Mouse (Mus musculus) lung, postnatal 0 days (tissue): ENCODE data around the gene Mrm1. TPM values are rescaled to one million over a fixed set of nuclear protein-coding genes. Genes with fewer than 3 reads are reported as not detected.
A peak's percentile ranks its signal among the peaks of the same experiment; 100 is the strongest.

Experiments used
- ATAC-seq: fragments of 200-750 bp; cut with Nextera tagmentation; 2 replicates; pipeline ENCODE4 v1.8.0; 2017; ENCODE audit warnings: moderate library complexity
- DNase-seq: peaks from one replicate; pipeline ENCODE4 v3.0.0-alpha.2; 2016; ENCODE audit warnings: low spot score
- H3K27ac ChIP-seq: fragments of 300-500 bp; sonication (generic); 2 replicates; pipeline ENCODE4 v1.5.1; 2014; ENCODE audit warnings: antibody characterized with exemption, mild to moderate bottlenecking, low read length, mixed read lengths
- H3K27me3 ChIP-seq: fragments of 300-500 bp; sonication (generic); replicated peaks from 2 replicates; pipeline ENCODE4 v1.6.1; 2014; ENCODE audit warnings: low read length, mixed read lengths; ENCODE audit not compliant: insufficient read depth
- H3K36me3 ChIP-seq: fragments of 300-500 bp; sonication (generic); 2 replicates; pipeline ENCODE4 v1.6.1; 2014; ENCODE audit warnings: low read length, mixed read lengths; ENCODE audit not compliant: insufficient read depth
- H3K4me1 ChIP-seq: fragments of 300-500 bp; sonication (generic); 2 replicates; pipeline ENCODE4 v1.6.1; 2014; ENCODE audit warnings: antibody characterized with exemption, low read depth, low read length, mixed read lengths; ENCODE audit not compliant: insufficient read depth
- H3K4me2 ChIP-seq: fragments of 300-500 bp; sonication (generic); replicated peaks from 2 replicates; pipeline ENCODE4 v1.6.1; 2014; ENCODE audit warnings: low read depth, mild to moderate bottlenecking, low read length, moderate library complexity, mixed read lengths
- H3K4me3 ChIP-seq: fragments of 300-500 bp; sonication (generic); 2 replicates; pipeline ENCODE4 v1.5.1; 2014; ENCODE audit warnings: low read depth, low read length
- H3K9ac ChIP-seq: fragments of 300-500 bp; sonication (generic); replicated peaks from 2 replicates; pipeline ENCODE4 v1.6.1; 2014; ENCODE audit warnings: low read depth, mild to moderate bottlenecking
- H3K9me3 ChIP-seq: fragments of 300-500 bp; sonication (generic); 2 replicates; pipeline ENCODE4 v1.6.1; 2016; ENCODE audit warnings: low read length, mixed read lengths
- CTCF ChIP-seq: IDR thresholded peaks from 2 replicates; pipeline ENCODE4 v1.5.1; 2016; ENCODE audit warnings: antibody characterized with exemption, mild to moderate bottlenecking
- EP300 ChIP-seq: IDR thresholded peaks from 2 replicates; pipeline ENCODE4 v1.6.1; 2016; ENCODE audit warnings: antibody characterized with exemption, mild to moderate bottlenecking, control low read depth
- WGBS: fragments of 180-500 bp; shearing (Covaris S2); extraction: QIAGEN DNeasy Blood & Tissue Kit; methylation state at CpG from one replicate; pipeline ENCODE4 v1.1.7; 2014; 5-methylcytosine and 5-hydroxymethylcytosine counted together
- polyA plus RNA-seq: library from polyadenylated mRNA; unstranded; fragments of >200 nt; fragmentation: Nextera tagmentation; extraction: Ambion mirVana; gene quantifications from 2 replicates; pipeline ENCODE4 v1.2.1, GENCODE M21; 2015

Gene Mrm1
- 5.3 and 6.5 TPM in 2 replicates for polyA plus RNA-seq

DNA sequence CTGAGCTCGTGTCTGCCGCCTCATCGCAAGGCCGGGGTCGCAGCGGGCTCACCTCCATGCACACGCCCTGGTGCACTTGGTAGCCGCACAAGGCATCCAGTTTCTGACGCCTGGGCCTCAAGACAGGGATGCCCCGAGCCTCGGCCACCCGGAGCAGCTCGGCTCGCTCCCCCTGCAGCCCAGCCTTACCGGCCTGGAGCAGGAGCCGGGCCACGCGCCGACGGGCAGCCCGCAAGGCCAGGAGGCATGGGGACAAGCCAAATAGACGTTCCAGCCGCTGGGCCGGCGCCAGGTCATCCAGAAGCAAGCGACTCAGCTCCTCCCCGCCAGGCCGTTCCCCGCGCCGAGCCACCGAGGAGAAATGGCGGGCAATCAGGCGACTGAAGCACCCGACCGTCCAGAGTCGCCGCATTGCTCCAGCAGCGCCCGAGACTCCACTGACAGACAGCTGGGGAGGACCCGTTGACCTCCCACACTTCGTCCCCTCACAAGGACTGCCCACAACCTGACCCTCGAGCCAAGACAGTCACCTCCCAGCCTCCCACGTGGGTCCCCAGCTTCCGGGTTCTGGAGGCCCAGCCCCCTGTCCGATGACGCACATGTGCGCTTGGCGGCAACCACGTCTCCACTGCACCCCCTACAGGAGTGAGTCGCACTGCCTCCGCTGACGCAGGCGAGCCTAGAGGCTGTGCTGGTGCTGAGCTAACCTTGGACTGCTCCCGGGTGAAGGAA, at the start of gene Mrm1:
TSS of gene Mrm1 (minus strand) at position 555 of the 732 bp plus-strand sequence.
- Histone ChIP-seq H3K4me3 (peak within 1 kb of the TSS; percentile 67), H3K4me1 (no peaks in the 10 kb centered on the region), H3K27me3 (no peaks in the 10 kb centered on the region), H3K9ac (peak within 1 kb of the TSS; percentile 55), H3K27ac (peak within 1 kb of the TSS; percentile 75), H3K4me2 (peak within 1 kb of the TSS; percentile 100), H3K36me3 (no peaks in the 10 kb centered on the region), H3K9me3 (no peaks in the 10 kb centered on the region)
- TF ChIP-seq EP300 (no peak), CTCF (peak; percentile 93)
- ATAC-seq (peak; percentile 92), DNase-seq (peak; percentile 97)
- under 1% methylated on average over 55 of the region's 55 CpGs for WGBS

DNA sequence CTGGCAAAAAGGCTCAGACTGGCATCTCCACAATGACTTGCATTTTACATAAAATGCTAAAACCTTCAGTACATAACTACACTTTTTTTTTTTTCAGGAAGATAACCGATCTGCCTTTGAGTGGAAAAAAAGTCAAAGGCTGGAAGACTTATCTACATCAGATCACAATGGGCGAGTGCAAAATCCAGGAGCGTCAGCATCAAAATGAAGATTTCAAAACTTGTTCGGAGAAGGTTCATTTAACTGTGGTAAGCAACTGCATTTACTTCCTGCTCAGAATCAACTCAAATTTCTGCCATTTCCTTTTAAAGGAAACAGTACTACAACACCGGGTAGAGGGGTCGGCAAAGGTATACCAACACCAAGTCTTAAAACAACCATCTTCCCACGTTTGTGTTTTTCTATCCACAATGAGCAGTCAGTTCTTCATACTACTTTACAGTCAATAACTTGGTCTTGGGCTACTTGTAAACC, 49.5 kb upstream of the Mrm1 start:
- peaks cover 5% of the 10 kb centered on the region for H3K4me1 ChIP-seq
- peak overlapping the region; percentile 81 for H3K9ac ChIP-seq
- peak overlapping the region; percentile 94 for H3K27ac ChIP-seq
- no peaks in the 10 kb centered on the region for H3K9me3 ChIP-seq
- H3K4me2 ChIP-seq: peak overlapping the region; percentile 77
- WGBS: 4% methylated on average over 7 of the region's 7 CpGs
- no peak for TF ChIP-seq CTCF
- TF ChIP-seq EP300: no peak
- ATAC-seq: no peak
- no peaks in the 10 kb centered on the region for H3K36me3 ChIP-seq
- peak; percentile 22 for DNase-seq
- H3K4me3 ChIP-seq: peak overlapping the region; percentile 87
- H3K27me3 ChIP-seq: no peaks in the 10 kb centered on the region

DNA sequence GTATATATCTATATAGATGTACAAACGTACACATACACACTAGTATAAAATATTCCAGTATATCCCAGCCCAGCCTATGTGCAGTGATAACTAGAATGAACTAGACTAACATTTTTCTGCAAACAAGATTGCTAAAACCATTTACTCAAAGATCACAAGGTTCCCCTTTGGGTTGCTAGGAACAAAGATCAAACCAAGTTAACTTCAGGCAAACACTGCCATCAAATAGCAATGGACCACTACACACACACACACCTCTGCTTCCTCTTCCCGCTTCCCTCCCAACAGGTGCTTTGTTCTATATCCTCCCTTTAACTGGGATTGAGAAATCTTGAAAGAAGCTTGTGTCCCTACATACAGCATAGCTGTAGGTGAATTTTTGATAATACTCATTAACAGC, 48.3 kb upstream of the Mrm1 start:
- no peaks in the 10 kb centered on the region for H3K27me3 ChIP-seq
- no peaks in the 10 kb centered on the region for H3K36me3 ChIP-seq
- no peaks in the 10 kb centered on the region for H3K9me3 ChIP-seq
- H3K4me3 ChIP-seq: no peak overlapping the region
- 74% methylated on average over 2 of the region's 2 CpGs for WGBS
- H3K27ac ChIP-seq: no peak overlapping the region
- DNase-seq (no peak), ATAC-seq (no peak)
- H3K9ac ChIP-seq: 0 out of 2 replicates have a peak overlapping the region, but pooled peaks have one; percentile 8
- no peak overlapping the region for H3K4me2 ChIP-seq
- TF ChIP-seq CTCF (no peak), EP300 (no peak)
- H3K4me1 ChIP-seq: peaks cover 5% of the 10 kb centered on the region

DNA sequence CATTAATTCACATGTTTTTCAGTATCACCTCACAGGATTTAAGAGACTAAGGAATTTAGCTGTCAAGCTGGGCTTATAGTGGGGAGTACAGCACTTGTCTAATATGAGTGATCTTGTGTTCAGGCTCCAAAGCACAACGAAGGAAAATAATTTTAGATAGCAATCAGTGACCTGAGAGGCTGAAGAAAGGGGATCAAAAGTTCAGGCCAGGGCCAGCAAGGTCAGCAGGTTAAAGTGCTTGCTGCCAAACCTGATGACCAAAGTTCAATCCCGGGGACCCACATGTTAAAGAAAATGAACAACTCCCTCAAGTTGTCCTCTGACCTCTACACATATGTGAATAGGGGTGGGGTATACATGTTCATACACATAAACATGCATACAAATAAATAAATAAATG, 46.0 kb upstream of the Mrm1 start:
- DNase-seq (no peak), ATAC-seq (no peak)
- peaks cover 5% of the 10 kb centered on the region for H3K4me1 ChIP-seq
- TF ChIP-seq EP300: no peak
- TF ChIP-seq CTCF: no peak
- no peaks in the 10 kb centered on the region for H3K9me3 ChIP-seq
- 34% methylated on average over 2 of the region's 2 CpGs for WGBS
- H3K4me2 ChIP-seq: no peak overlapping the region
- no peaks in the 10 kb centered on the region for H3K27me3 ChIP-seq
- peaks cover 8% of the 10 kb centered on the region; the same call in 1 of the 2 replicates for H3K36me3 ChIP-seq
- H3K4me3 ChIP-seq: no peak overlapping the region
- no peak overlapping the region for H3K9ac ChIP-seq
- H3K27ac ChIP-seq: no peak overlapping the region

GRCm38 (mm10) chr11:84855285-84855684, 36.0 kb upstream of the Mrm1 start:
- no peaks in the 10 kb centered on the region for H3K4me1 ChIP-seq
- DNase-seq (no peak), ATAC-seq (no peak)
- H3K4me2 ChIP-seq: no peak overlapping the region
- no peak overlapping the region for H3K9ac ChIP-seq
- peaks cover 22% of the 10 kb centered on the region for H3K36me3 ChIP-seq
- TF ChIP-seq EP300: no peak
- no peak for TF ChIP-seq CTCF
- H3K27me3 ChIP-seq: no peaks in the 10 kb centered on the region
- no peaks in the 10 kb centered on the region for H3K9me3 ChIP-seq
- H3K27ac ChIP-seq: no peak overlapping the region
- WGBS: 93% methylated on average over 6 of the region's 6 CpGs
- H3K4me3 ChIP-seq: no peak overlapping the region

GRCm38 (mm10) chr11:84847475-84848090, 28.3 kb upstream of the Mrm1 start:
- Histone ChIP-seq H3K27ac (no peak overlapping the region), H3K4me1 (no peaks in the 10 kb centered on the region), H3K36me3 (peaks cover 27% of the 10 kb centered on the region; the same call in 1 of the 2 replicates), H3K27me3 (no peaks in the 10 kb centered on the region), H3K9ac (no peak overlapping the region), H3K4me3 (no peak overlapping the region), H3K4me2 (no peak overlapping the region), H3K9me3 (no peaks in the 10 kb centered on the region)
- TF ChIP-seq CTCF (no peak), EP300 (no peak)
- 82% methylated on average over 7 of the region's 7 CpGs for WGBS
- ATAC-seq (no peak), DNase-seq (no peak)
